8 mouse cellular contexts compared by ENCODE assay signal in the genomic region with DNA sequence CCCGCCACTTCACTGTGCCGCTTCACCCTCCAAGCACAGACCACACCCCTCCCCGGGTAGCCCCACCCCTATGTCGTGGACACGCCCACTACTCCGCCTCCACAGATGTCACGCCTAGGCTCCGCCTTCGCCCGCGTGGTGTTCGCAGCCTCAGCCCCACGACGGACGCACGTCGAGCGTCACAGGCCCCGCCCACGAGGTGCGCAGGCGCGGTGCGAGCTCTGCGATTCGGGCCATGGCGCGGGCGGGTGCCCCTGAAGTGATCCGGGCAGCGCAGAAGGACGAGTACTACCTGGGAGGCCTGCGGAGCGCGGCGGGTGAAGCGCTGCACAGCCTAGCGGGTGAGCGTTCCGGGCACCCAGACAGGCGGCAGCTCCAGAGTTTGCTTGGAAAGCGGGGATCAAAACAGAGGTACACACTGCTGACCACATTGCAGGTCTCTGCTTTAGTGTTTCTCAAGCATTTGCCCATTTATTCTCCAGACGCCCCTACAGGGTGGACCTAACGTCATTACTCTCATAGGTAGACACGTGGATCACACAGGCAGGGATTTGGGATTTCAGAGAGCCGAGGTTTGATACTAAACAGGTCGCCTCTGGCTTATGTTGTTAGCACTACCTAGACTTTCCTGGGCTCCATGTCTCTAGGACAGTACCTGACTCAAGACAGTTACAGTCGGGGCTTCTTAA. TPM values are rescaled to one million over a fixed set of nuclear protein-coding genes. Genes with fewer than 3 reads are reported as not detected.
DNase-seq lines count a peak whose midpoint lies in the region; ATAC-seq and TF ChIP-seq lines count a peak whose summit lies in the region.

A gene (plus strand): TSS at position 183 of the 689 bp plus-strand sequence.

- intact Hi-C loops in heart, postnatal 10 days (cut with DNase I) = loop anchor here (1.0 to 5.0 kb wide), 3 partner anchors 86 to 189 kb away; no protein-coding TSS in a partner anchor

- no peak for TF ChIP-seq EP300 in ES-Bruce4 (IDR thresholded peaks at IDR 0.05; ENCODE audit: insufficient read depth, low read depth, low read length)
- TF ChIP-seq EP300 in liver, postnatal 0 days (IDR thresholded peaks at IDR 0.05; ENCODE audit: low read depth) = no peak

- H3K36me3 ChIP-seq in ES-Bruce4 (ENCODE audit: control insufficient read depth, insufficient read depth, low read length, poor library complexity, severe bottlenecking) = peaks cover 21% of the 10 kb centered on the region
- H3K36me3 ChIP-seq in forebrain, embryonic 13.5 days (ENCODE audit: poor library complexity, severe bottlenecking) = peaks cover 38% of the 10 kb centered on the region
- H3K36me3 ChIP-seq in liver, postnatal 0 days (replicated peaks; ENCODE audit: insufficient read depth, low read length) = peaks cover 35% of the 10 kb centered on the region
- peaks cover 30% of the 10 kb centered on the region for H3K36me3 ChIP-seq in neural tube, embryonic 14.5 days (ENCODE audit: control insufficient read depth, insufficient read depth, low read length)

- H3K9me3 ChIP-seq in ES-Bruce4 (replicated peaks; ENCODE audit: control insufficient read depth, insufficient read depth, low read length, poor library complexity, severe bottlenecking) = no peaks in the 10 kb centered on the region
- H3K9me3 ChIP-seq in forebrain, embryonic 13.5 days (replicated peaks) = no peaks in the 10 kb centered on the region
- H3K9me3 ChIP-seq in liver, postnatal 0 days (ENCODE audit: low read length) = no peaks in the 10 kb centered on the region
- H3K9me3 ChIP-seq in neural tube, embryonic 14.5 days (ENCODE audit: control insufficient read depth, low read length) = no peaks in the 10 kb centered on the region

- H3K4me2 ChIP-seq in forebrain, embryonic 13.5 days = peak within 1 kb of the TSS; percentile 72
- H3K4me2 ChIP-seq in liver, postnatal 0 days (ENCODE audit: low read depth, low read length) = peak within 1 kb of the TSS; percentile 86
- H3K4me2 ChIP-seq in neural tube, embryonic 14.5 days (ENCODE audit: low read depth, low read length) = peak within 1 kb of the TSS; percentile 70

- peak; percentile 68 for ATAC-seq in cerebellum, adult (ENCODE audit: insufficient number of reproducible peaks, low FRiP score, low TSS enrichment)
- ATAC-seq in forebrain, embryonic 13.5 days = peak; percentile 89
- ATAC-seq in liver, postnatal 0 days = peak; percentile 94
- ATAC-seq in neural tube, embryonic 14.5 days (ENCODE audit: low read depth) = peak; percentile 90

- peak; percentile 97 to 98 for DNase-seq in heart, postnatal 10 days
- peak; percentile 95 for DNase-seq in large intestine, adult 2 months (ENCODE audit: low read depth, low spot score)
- peak; percentile 100 for DNase-seq in liver, postnatal 0 days
- DNase-seq in testis, postnatal 10 days (ENCODE audit: low spot score) = peak; percentile 99

- peaks cover 2% of the 10 kb centered on the region for H3K4me1 ChIP-seq in ES-Bruce4 (ENCODE audit: control insufficient read depth, insufficient read depth, low read length)
- peaks cover 20% of the 10 kb centered on the region for H3K4me1 ChIP-seq in forebrain, embryonic 13.5 days
- peaks cover 12% of the 10 kb centered on the region for H3K4me1 ChIP-seq in liver, postnatal 0 days (ENCODE audit: insufficient read depth)
- H3K4me1 ChIP-seq in neural tube, embryonic 14.5 days (ENCODE audit: control insufficient read depth, insufficient read depth, low read length) = peaks cover 14% of the 10 kb centered on the region

- H3K27me3 ChIP-seq in ES-Bruce4 (ENCODE audit: control insufficient read depth, insufficient read depth, low read length, poor library complexity, severe bottlenecking) = no peaks in the 10 kb centered on the region
- H3K27me3 ChIP-seq in forebrain, embryonic 13.5 days = no peaks in the 10 kb centered on the region
- H3K27me3 ChIP-seq in liver, postnatal 0 days (ENCODE audit: insufficient read depth, low read length) = no peaks in the 10 kb centered on the region
- H3K27me3 ChIP-seq in neural tube, embryonic 14.5 days (ENCODE audit: control insufficient read depth, insufficient read depth, low read length) = no peaks in the 10 kb centered on the region

- under 1% methylated on average over 48 of the region's 48 CpGs for WGBS in forebrain, embryonic 13.5 days
- 1% methylated on average over 48 of the region's 48 CpGs for WGBS in large intestine, adult 2 months
- WGBS in liver, postnatal 0 days (ENCODE audit: insufficient replicate concordance) = under 1% methylated on average over 48 of the region's 48 CpGs
- 1% methylated on average over 47 of the region's 48 CpGs for WGBS in neural tube, embryonic 14.5 days

- H3K27ac ChIP-seq in ES-Bruce4 (ENCODE audit: insufficient read depth, low read length) = no peak within 1 kb of the TSS
- H3K27ac ChIP-seq in forebrain, embryonic 13.5 days = peak within 1 kb of the TSS; percentile 85
- peak within 1 kb of the TSS; percentile 81 for H3K27ac ChIP-seq in liver, postnatal 0 days (ENCODE audit: low read depth)
- peak within 1 kb of the TSS; percentile 64 for H3K27ac ChIP-seq in neural tube, embryonic 14.5 days (ENCODE audit: low read depth, low read length)

- H3K9ac ChIP-seq in ES-Bruce4 (ENCODE audit: low read depth, poor library complexity, severe bottlenecking) = peak within 1 kb of the TSS; percentile 67
- H3K9ac ChIP-seq in forebrain, embryonic 13.5 days = peak within 1 kb of the TSS; percentile 85
- H3K9ac ChIP-seq in liver, postnatal 0 days (replicated peaks) = peak within 1 kb of the TSS; percentile 68
- peak within 1 kb of the TSS; percentile 73 for H3K9ac ChIP-seq in neural tube, embryonic 14.5 days (replicated peaks; ENCODE audit: low read depth, low read length)

- no peak for TF ChIP-seq POLR2A in ES-Bruce4 (IDR thresholded peaks at IDR 0.05; ENCODE audit: insufficient read depth, low read length)

- TF ChIP-seq CTCF in ES-Bruce4 (IDR thresholded peaks at IDR 0.05; ENCODE audit: low read depth, low read length) = no peak
- TF ChIP-seq CTCF in liver, postnatal 0 days (IDR thresholded peaks at IDR 0.05; ENCODE audit: low read depth) = no peak

- peak within 1 kb of the TSS; percentile 72 for H3K4me3 ChIP-seq in ES-Bruce4 (ENCODE audit: low read depth, low read length)
- peak within 1 kb of the TSS; percentile 56 for H3K4me3 ChIP-seq in forebrain, embryonic 13.5 days
- H3K4me3 ChIP-seq in liver, postnatal 0 days (ENCODE audit: low read depth, low read length) = peak within 1 kb of the TSS; percentile 59
- peak within 1 kb of the TSS; percentile 65 for H3K4me3 ChIP-seq in neural tube, embryonic 14.5 days (ENCODE audit: low read depth, low read length)

RNA-seq across cellular contexts. Expression of the gene that starts here (rescaled TPM):
- 15.4 and 17.7 TPM in 2 replicates for polyA plus RNA-seq in ES-Bruce4 (2011; ENCODE audit: insufficient read depth, insufficient read length, low read depth, missing spikeins)
- polyA plus RNA-seq in forebrain, embryonic 13.5 days (2015; fragmentation: Nextera tagmentation; extraction: Ambion mirVana) = 18.5 and 22.8 TPM in 2 replicates
- 10 to 100 TPM; 18.4 to 23.7 TPM for total RNA-seq in heart, postnatal 10 days (2021)
- polyA plus RNA-seq in large intestine, adult 2 months (2012; rRNA removed) = 11.4 and 14.2 TPM in 2 replicates
- polyA plus RNA-seq in liver, postnatal 0 days (2015; fragmentation: Nextera tagmentation; extraction: Ambion mirVana) = 5.9 and 6.8 TPM in 2 replicates
- polyA plus RNA-seq in neural tube, embryonic 14.5 days (2014; fragmentation: Nextera tagmentation; extraction: Ambion mirVana) = 6.6 and 8.6 TPM in 2 replicates
